Mouse (Mus musculus) G1E (cell line): ENCODE measurements around the gene Ftcd.

Experiments used
- CTCF ChIP-seq: IDR thresholded peaks from 2 replicates; pipeline ENCODE4 v1.5.1; 2012; ENCODE audit warnings: low read depth, low read length, inconsistent platforms, mixed read lengths
- GATA1 ChIP-seq: IDR thresholded peaks from 2 replicates; pipeline ENCODE4 v1.6.1; 2012; ENCODE audit warnings: borderline replicate concordance, low read length, inconsistent platforms, mixed read lengths
- POLR2AphosphoS5 ChIP-seq: IDR thresholded peaks from 2 replicates; pipeline ENCODE4 v1.6.1; 2012; ENCODE audit warnings: low read depth, low read length, inconsistent platforms; ENCODE audit not compliant: insufficient replicate concordance
- TAL1 ChIP-seq: conservative IDR thresholded peaks from 2 replicates; pipeline ENCODE4 v1.6.1; 2012; ENCODE audit warnings: low read depth, low read length, inconsistent platforms, mixed read lengths

DNA sequence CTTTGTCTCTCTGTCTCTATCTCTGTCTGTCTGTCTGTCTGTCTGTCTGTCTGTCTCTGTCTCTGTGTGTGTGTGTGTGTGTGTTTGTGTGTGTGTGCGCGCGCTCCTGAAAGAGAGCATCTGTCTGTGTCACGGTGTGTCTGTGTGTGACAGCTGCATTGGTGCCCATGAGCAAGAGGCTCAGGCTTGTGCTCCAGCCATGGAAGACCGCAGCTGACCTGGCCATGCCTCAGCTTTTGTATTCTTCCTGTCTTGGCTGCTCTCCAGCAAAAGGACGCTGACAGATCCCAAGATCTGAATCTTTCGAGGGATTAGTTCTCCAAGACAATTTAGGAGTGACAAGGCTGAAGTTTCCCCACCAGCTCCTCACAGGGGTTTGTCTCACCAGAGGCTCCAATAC, 49.5 kb downstream of the Ftcd start:
- TF ChIP-seq CTCF (no peak), GATA1 (no peak), POLR2AphosphoS5 (no peak), TAL1 (no peak)
